Mouse (Mus musculus): ENCODE measurements at regions not wholly inside any gene's neighbourhood (a gene's known extent, or its start where the extent isn't known, plus 50 kb on each side); places are given as distances from the start of the nearest gene placed in this dataset.
"Not testable (repeated sequence)": the region's sequence is repeated elsewhere in the genome, so short reads cannot be mapped to it uniquely, and the experiment has no call there.

DNA sequence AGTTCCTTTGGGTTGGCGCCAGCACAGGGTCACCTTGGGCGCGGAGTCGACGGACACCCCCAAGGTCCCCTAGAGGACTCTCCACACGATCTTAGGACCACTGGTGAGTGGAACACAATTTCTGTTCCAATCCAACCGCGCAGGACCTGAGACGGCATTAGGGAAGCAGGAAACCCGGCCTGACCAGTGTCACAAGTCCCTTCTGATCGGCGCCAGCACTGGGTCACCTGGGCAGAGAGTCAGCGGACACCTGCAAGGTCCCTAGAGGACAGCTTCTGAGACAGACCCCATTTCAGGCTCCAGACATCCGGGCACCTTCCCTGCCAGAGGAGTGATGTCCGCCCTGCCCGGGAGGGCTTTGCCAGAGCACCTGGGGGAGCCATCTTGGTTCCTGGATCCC lies 74.2 kb upstream of the Cdh13 start:
- H3K4me1 ChIP-seq (ENCODE audit: insufficient read depth, low read length); H3K27me3 ChIP-seq (ENCODE audit: insufficient read depth, low read length); ATAC-seq (ENCODE audit: low FRiP score, low TSS enrichment); H3K27ac ChIP-seq (ENCODE audit: low read length); H3K9me3 ChIP-seq (ENCODE audit: low read length); H3K4me3 ChIP-seq (ENCODE audit: low read length); H3K36me3 ChIP-seq (ENCODE audit: insufficient read depth, low read length); H3K9ac ChIP-seq (replicated peaks; ENCODE audit: low read length); H3K4me2 ChIP-seq (replicated peaks; ENCODE audit: low read depth, low read length): not testable (repeated sequence)
- 96% methylated on average over 16 of the region's 16 CpGs for WGBS

DNA sequence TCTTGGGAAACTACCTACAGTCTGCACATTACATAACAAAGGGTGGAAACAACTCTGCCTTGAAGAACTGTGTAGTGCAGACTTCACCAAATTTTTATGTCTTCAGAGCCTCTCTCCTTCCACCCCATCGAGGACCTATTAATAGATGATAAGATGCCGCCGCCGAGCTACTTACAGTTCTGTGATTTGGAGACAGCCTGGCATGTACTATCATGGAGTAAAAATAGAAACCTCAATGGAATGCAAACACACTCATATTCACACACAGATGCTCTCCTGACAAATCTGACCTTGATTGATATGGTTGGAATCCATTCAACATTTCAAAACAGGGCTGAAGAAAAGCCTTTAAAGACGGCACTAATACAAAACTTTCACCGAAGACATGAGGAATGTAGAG lies 92.7 kb upstream of the Cdh13 start:
- no peaks in the 10 kb centered on the region for H3K27me3 ChIP-seq (ENCODE audit: insufficient read depth, low read length)
- H3K27ac ChIP-seq (ENCODE audit: low read length), result no peak overlapping the region
- H3K36me3 ChIP-seq (ENCODE audit: insufficient read depth, low read length), result no peaks in the 10 kb centered on the region
- no peak for ATAC-seq (ENCODE audit: low FRiP score, low TSS enrichment)
- H3K4me2 ChIP-seq (replicated peaks; ENCODE audit: low read depth, low read length), result no peak overlapping the region
- no peak overlapping the region for H3K9ac ChIP-seq (replicated peaks; ENCODE audit: low read length)
- H3K4me3 ChIP-seq (ENCODE audit: low read length), result no peak overlapping the region
- 88% methylated on average over 6 of the region's 6 CpGs for WGBS
- H3K4me1 ChIP-seq (ENCODE audit: insufficient read depth, low read length), result no peaks in the 10 kb centered on the region
- H3K9me3 ChIP-seq (ENCODE audit: low read length), result no peaks in the 10 kb centered on the region

DNA sequence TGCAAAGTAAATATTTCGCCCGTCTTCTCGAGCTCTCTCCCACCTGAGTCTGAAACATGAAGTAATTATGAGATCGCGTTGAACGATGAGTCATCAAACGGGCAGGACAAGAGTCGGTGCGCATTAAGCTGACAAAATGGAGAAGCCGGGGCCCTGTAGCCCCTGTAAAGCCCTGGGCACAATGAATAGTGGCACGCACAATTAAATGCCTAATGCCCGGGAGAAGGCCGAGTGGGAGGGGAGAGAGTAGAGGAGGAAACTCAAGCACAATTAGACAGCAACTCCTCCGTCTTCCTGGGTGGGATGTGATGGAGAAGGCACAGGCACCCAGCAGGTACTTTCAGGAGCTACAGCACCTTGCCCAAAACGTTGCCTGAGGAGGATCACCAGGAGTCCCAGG lies 94.3 kb upstream of the Cdh13 start:
- Histone ChIP-seq H3K9me3 (ENCODE audit: low read length) (no peaks in the 10 kb centered on the region), H3K36me3 (ENCODE audit: insufficient read depth, low read length) (no peaks in the 10 kb centered on the region), H3K4me3 (ENCODE audit: low read length) (no peak overlapping the region), H3K27me3 (ENCODE audit: insufficient read depth, low read length) (no peaks in the 10 kb centered on the region), H3K4me2 (replicated peaks; ENCODE audit: low read depth, low read length) (no peak overlapping the region), H3K27ac (ENCODE audit: low read length) (no peak overlapping the region), H3K9ac (replicated peaks; ENCODE audit: low read length) (no peak overlapping the region), H3K4me1 (ENCODE audit: insufficient read depth, low read length) (no peaks in the 10 kb centered on the region)
- WGBS, result 57% methylated on average over 15 of the region's 15 CpGs
- ATAC-seq (ENCODE audit: low FRiP score, low TSS enrichment), result 0 out of 2 replicates have a peak, but pooled peaks have one; percentile 39

GRCm38 (mm10) chr8:118169001-118169413 lies 114.5 kb upstream of the Cdh13 start:
- Histone ChIP-seq H3K4me2 (replicated peaks; ENCODE audit: low read depth, low read length) (no peak overlapping the region), H3K4me1 (ENCODE audit: insufficient read depth, low read length) (no peaks in the 10 kb centered on the region), H3K36me3 (ENCODE audit: insufficient read depth, low read length) (no peaks in the 10 kb centered on the region), H3K9me3 (ENCODE audit: low read length) (no peaks in the 10 kb centered on the region), H3K4me3 (ENCODE audit: low read length) (no peak overlapping the region), H3K27me3 (ENCODE audit: insufficient read depth, low read length) (no peaks in the 10 kb centered on the region), H3K9ac (replicated peaks; ENCODE audit: low read length) (no peak overlapping the region), H3K27ac (ENCODE audit: low read length) (no peak overlapping the region)
- 68% methylated on average over 7 of the region's 7 CpGs for WGBS
- ATAC-seq (ENCODE audit: low FRiP score, low TSS enrichment), result no peak

DNA sequence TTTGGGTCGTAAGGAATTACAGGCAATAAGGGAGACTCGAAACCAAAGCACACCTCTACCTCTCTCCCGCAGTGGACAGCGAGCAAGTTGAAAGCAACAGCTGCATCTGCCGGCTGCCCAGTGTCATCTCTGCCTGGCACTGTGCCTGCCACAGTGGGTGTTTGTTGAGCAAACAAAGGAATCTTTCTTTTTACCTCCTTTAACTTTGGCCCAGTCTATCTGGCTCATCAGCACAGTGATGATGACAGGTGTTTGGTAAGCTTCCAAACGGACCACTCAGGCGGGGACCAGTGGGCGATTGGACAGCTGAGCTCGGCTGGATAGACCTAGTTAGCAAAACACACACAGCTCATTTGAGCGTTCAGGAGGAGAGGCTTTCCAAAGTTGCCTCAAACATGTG lies 121.4 kb upstream of the Cdh13 start:
- Histone ChIP-seq H3K27me3 (ENCODE audit: insufficient read depth, low read length) (no peaks in the 10 kb centered on the region), H3K4me1 (ENCODE audit: insufficient read depth, low read length) (no peaks in the 10 kb centered on the region), H3K4me3 (ENCODE audit: low read length) (no peak overlapping the region), H3K27ac (ENCODE audit: low read length) (no peak overlapping the region), H3K4me2 (replicated peaks; ENCODE audit: low read depth, low read length) (no peak overlapping the region), H3K36me3 (ENCODE audit: insufficient read depth, low read length) (no peaks in the 10 kb centered on the region), H3K9ac (replicated peaks; ENCODE audit: low read length) (no peak overlapping the region), H3K9me3 (ENCODE audit: low read length) (no peaks in the 10 kb centered on the region)
- WGBS, result 66% methylated on average over 10 of the region's 10 CpGs
- no peak for ATAC-seq (ENCODE audit: low FRiP score, low TSS enrichment)

GRCm38 (mm10) chr8:118147359-118148205 lies 136.0 kb upstream of the Cdh13 start:
- Histone ChIP-seq H3K36me3 (ENCODE audit: insufficient read depth, low read length) (no peaks in the 10 kb centered on the region), H3K9me3 (ENCODE audit: low read length) (no peaks in the 10 kb centered on the region), H3K4me2 (replicated peaks; ENCODE audit: low read depth, low read length) (no peak overlapping the region), H3K27me3 (ENCODE audit: insufficient read depth, low read length) (no peaks in the 10 kb centered on the region), H3K27ac (ENCODE audit: low read length) (no peak overlapping the region), H3K4me1 (ENCODE audit: insufficient read depth, low read length) (no peaks in the 10 kb centered on the region), H3K9ac (replicated peaks; ENCODE audit: low read length) (no peak overlapping the region), H3K4me3 (ENCODE audit: low read length) (no peak overlapping the region)
- no peak for ATAC-seq (ENCODE audit: low FRiP score, low TSS enrichment)
- WGBS, result 79% methylated on average over 10 of the region's 10 CpGs

- Histone ChIP-seq H3K9ac (replicated peaks; ENCODE audit: low read length) (no peak overlapping the region), H3K9me3 (ENCODE audit: low read length) (no peaks in the 10 kb centered on the region), H3K4me2 (replicated peaks; ENCODE audit: low read depth, low read length) (no peak overlapping the region), H3K27me3 (ENCODE audit: insufficient read depth, low read length) (no peaks in the 10 kb centered on the region), H3K27ac (ENCODE audit: low read length) (no peak overlapping the region), H3K4me3 (ENCODE audit: low read length) (no peak overlapping the region), H3K36me3 (ENCODE audit: insufficient read depth, low read length) (no peaks in the 10 kb centered on the region), H3K4me1 (ENCODE audit: insufficient read depth, low read length) (no peaks in the 10 kb centered on the region)
- 55% methylated on average over 5 of the region's 5 CpGs for WGBS
- no peak for ATAC-seq (ENCODE audit: low FRiP score, low TSS enrichment)
Measured at GRCm38 (mm10) chr8:118144546-118144945, 139.0 kb upstream of the Cdh13 start.

- H3K36me3 ChIP-seq (ENCODE audit: insufficient read depth, low read length), result no peaks in the 10 kb centered on the region
- ATAC-seq (ENCODE audit: low FRiP score, low TSS enrichment), result no peak
- no peaks in the 10 kb centered on the region for H3K27me3 ChIP-seq (ENCODE audit: insufficient read depth, low read length)
- no peaks in the 10 kb centered on the region for H3K4me1 ChIP-seq (ENCODE audit: insufficient read depth, low read length)
- H3K9ac ChIP-seq (replicated peaks; ENCODE audit: low read length), result no peak overlapping the region
- WGBS, result 88% methylated on average over 8 of the region's 8 CpGs
- H3K4me2 ChIP-seq (replicated peaks; ENCODE audit: low read depth, low read length), result no peak overlapping the region
- no peaks in the 10 kb centered on the region for H3K9me3 ChIP-seq (ENCODE audit: low read length)
- H3K27ac ChIP-seq (ENCODE audit: low read length), result no peak overlapping the region
- no peak overlapping the region for H3K4me3 ChIP-seq (ENCODE audit: low read length)
Measured at GRCm38 (mm10) chr8:118142311-118142710, 141.2 kb upstream of the Cdh13 start.

GRCm38 (mm10) chr8:118139928-118140327 lies 143.6 kb upstream of the Cdh13 start:
- no peaks in the 10 kb centered on the region for H3K9me3 ChIP-seq (ENCODE audit: low read length)
- no peak overlapping the region for H3K4me3 ChIP-seq (ENCODE audit: low read length)
- WGBS, result 73% methylated on average over 6 of the region's 6 CpGs

DNA sequence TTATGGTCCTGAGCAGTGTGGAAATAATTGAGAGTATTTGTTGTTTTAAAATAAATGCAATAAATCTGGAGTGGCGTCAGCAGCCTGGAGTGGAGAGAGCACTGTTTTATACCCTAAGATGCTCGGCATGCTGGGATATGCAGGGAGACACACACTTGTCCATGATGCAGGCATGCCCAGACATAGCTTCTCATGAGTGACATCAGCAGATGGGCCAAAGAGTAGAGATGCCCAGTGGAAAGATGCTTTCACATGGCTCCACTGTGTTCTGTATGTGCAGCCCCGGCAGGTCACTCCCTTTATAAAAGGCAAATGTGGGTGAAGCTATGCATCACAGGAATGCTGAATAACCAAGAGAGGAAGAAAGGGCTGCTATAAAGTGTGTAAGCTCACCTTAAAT lies 145.7 kb upstream of the Cdh13 start:
- WGBS, result 49% methylated on average over 3 of the region's 3 CpGs
- H3K9me3 ChIP-seq (ENCODE audit: low read length), result no peaks in the 10 kb centered on the region
- H3K4me1 ChIP-seq (ENCODE audit: insufficient read depth, low read length), result no peaks in the 10 kb centered on the region
- no peak overlapping the region for H3K27ac ChIP-seq (ENCODE audit: low read length)
- ATAC-seq (ENCODE audit: low FRiP score, low TSS enrichment), result no peak
- no peaks in the 10 kb centered on the region for H3K27me3 ChIP-seq (ENCODE audit: insufficient read depth, low read length)
- H3K36me3 ChIP-seq (ENCODE audit: insufficient read depth, low read length), result no peaks in the 10 kb centered on the region
- no peak overlapping the region for H3K9ac ChIP-seq (replicated peaks; ENCODE audit: low read length)
- no peak overlapping the region for H3K4me2 ChIP-seq (replicated peaks; ENCODE audit: low read depth, low read length)
- H3K4me3 ChIP-seq (ENCODE audit: low read length), result no peak overlapping the region

More at GRCm38 (mm10) chr8:118139928-118140327, 143.6 kb upstream of the Cdh13 start:
- ATAC-seq (ENCODE audit: low FRiP score, low TSS enrichment), result no peak
- Histone ChIP-seq H3K4me2 (replicated peaks; ENCODE audit: low read depth, low read length) (no peak overlapping the region), H3K36me3 (ENCODE audit: insufficient read depth, low read length) (no peaks in the 10 kb centered on the region), H3K27me3 (ENCODE audit: insufficient read depth, low read length) (no peaks in the 10 kb centered on the region), H3K27ac (ENCODE audit: low read length) (no peak overlapping the region), H3K4me1 (ENCODE audit: insufficient read depth, low read length) (no peaks in the 10 kb centered on the region), H3K9ac (replicated peaks; ENCODE audit: low read length) (no peak overlapping the region)
